Mouse (Mus musculus): Measurements from ENCODE around the gene Znhit3.

The Znhit3 gene

DNA sequence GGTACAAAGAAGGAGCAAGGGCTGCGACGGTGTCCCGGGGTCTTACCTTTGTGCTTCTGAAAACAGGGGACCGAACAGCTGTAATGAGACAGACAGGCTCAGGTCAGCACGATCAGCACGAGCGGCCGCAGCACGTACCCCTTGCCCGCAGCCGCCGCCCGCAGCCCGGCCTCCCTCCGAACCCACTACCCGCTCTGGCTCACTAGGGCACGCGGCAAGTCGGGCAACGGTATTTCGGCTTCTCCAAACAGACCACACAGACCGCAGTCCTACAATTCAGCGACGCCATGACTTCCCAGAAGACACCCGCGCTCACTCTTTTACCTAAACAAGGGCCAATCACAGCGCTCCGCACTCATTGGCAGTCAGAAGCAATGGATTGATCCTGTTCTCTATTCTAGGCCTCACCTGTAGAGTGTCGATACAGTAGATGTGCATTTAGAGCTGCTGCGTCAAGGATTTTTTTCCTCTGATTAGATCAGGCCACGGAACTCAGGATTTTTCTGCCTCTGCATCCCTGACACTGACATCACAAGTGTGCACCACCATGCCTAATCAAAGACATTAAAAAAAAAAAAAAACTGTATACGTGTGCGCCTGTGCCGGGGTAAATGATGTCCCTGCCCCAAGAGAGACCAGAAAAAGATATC lies at the start of gene Znhit3:
Gene Znhit3 (minus strand): TSS at position 314 of the 650 bp plus-strand sequence.
- DNase-seq (ENCODE audit: low spot score in 2 of 2) = peak; percentile 39 to 72

DNA sequence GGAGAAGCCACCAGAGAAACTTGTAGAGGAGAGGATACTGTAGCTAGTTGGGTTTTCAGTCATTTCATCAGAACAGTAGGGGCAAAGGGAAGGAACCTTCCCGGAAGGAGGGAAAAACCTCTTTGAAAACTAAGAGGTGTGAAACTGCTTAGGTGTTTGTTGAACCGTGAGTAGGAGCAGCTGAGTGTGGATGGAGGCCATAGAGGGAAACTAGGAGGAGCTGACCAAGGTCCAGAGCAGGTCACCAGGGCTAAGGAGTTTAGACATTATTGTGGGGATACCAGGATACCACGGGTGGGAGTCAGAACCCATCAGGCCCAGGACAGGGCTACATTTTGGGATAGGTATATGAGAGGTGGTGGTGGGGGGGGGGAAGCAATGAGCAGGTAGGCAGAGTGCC lies 47.4 kb upstream of the Znhit3 start:
- DNase-seq (ENCODE audit: low spot score in 2 of 2) = no peak

DNA sequence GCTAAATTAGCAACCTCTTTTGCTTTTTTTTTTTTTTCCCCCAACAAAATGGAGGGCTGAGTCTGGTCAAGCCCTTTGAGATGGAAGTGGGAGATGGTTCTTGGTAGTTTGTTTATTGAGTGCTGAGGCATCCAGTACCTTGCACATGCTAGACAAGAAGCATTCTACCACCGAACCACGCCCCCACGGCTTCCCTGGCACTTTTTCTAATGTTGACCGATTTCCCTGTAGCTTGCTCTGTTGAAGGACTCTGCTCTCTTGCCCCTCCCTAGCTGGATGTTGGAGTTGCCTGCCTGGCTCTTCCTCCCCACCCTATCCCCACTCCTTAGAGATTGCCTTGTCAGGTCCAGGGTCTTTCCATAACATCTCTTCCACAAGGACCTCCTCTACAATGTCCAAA lies 46.4 kb upstream of the Znhit3 start:
- no peak for DNase-seq (ENCODE audit: low spot score in 2 of 2)

DNA sequence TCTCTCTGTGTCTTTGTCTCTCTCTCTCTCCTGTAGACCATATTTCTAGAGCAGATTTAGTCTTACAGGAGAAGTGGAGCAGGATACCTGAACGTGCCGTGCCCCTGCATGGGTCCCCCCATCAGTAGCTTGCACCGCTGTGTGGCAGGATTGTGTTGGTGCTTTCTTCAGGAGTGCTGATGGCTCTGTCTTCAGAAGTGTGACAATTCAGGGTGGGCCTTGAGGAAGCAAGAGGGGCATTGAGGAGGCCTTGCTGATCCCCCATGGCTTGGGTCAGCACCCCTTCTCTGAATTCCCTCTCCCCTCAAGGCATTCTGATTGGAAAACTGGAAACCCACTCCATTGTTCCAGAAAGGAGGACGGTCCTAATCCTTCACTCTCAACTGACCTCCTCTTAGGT lies 45.4 kb upstream of the Znhit3 start:
- no peak for DNase-seq (ENCODE audit: low spot score in 2 of 2)

DNA sequence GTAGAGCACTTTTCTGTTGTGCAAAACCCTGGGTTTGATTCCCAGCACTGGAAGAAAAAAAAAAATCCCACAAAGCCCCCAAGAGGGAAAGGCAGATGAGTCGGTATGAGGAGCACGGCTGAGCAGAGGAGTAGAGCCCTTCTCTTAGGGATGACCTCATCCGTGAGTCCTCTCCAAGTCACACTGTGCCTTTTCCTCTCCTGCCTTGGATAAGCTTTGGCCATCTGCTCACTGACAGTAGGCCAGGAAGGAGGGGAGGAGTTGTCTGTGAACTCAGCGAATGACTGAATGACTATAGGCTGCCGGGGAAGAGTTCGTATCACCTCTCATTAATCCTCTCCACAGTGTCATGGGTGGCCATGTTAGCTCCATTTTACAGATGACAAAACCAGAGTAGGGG lies 44.6 kb upstream of the Znhit3 start:
- DNase-seq (ENCODE audit: low spot score in 2 of 2) = no peak

DNA sequence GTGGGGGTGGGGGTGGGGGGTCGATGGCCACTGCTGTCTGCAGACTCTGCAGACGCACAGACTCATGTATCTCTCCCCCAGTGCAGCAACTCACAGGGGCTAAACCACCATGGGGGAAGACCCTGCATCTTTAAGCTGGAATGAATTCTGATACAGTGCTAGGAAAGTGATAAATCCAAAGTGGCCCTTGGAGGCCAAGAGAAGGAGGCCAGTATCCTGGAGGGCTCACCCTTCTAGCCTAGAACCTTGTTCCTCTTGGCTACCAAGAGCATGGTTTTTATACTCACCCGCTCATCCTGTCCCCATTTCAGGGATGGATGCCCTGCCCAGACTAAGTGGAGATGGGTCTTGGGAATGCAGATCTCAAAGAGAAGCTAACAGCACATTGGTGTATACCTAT lies 44.1 kb upstream of the Znhit3 start:
- no peak for DNase-seq (ENCODE audit: low spot score in 2 of 2)

DNA sequence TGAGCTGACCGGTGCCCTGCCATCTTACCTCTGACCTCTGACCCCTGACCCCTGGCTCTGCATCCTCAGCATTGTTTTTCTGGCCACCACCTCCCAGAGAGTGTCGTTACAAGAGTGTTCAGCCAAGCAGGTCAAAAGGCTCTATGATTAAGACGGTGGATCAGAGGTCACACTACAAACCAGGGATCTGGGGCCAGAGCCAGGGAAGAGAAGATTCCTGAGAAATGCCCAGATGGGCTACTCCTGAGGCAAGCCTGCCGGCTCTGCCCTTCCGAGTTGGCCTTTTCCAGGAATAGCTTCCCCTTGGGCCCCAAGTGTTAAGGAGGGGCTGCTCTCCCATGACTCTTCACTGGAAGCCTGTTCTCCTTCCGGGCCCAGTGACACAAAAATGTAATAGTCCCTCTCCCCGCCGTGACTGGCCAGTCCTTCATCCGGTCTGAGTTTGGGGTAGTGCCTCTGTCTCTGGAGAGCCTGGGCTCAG lies 43.6 kb upstream of the Znhit3 start:
- DNase-seq (ENCODE audit: low spot score in 2 of 2) = no peak

DNA sequence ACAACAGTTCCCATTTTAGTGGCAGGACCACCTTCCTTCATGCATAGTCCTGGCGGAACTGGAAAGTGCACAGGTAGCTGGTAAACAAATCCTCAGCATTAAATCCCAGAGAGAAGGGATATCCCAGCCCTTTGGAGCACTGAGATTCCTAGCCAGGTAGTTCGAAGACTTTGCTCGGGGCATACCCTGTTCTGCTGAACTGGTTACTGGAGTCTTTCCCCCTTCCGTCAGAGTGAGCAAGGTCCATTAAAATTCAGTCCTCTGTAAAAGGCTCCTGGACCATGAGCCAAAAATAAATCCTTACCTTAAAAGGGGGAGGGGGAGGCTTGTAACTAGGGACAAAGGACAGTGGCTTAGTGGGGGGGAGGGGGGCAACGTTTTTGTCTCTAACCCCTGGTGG lies 43.0 kb upstream of the Znhit3 start:
- DNase-seq (ENCODE audit: low spot score in 2 of 2) = no peak

DNA sequence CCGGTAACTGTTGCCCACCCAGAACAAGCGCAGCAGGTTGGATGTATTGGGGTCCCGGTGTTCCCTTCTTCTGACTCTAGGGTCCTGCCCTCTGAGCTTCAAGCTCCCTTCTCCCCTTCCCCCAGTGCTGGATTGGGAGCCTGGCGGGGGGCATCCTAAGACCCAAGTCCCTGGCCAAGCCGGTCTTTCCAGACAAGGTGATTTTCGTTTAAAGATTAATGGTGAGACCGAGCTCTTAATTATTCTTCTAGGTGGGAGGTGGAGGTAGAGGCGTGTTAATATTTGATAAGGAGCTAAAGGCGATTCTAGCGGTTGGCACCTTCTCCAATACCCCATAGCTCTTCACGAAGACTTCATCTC lies 42.1 kb upstream of the Znhit3 start:
- DNase-seq (ENCODE audit: low spot score in 2 of 2) = no peak

DNA sequence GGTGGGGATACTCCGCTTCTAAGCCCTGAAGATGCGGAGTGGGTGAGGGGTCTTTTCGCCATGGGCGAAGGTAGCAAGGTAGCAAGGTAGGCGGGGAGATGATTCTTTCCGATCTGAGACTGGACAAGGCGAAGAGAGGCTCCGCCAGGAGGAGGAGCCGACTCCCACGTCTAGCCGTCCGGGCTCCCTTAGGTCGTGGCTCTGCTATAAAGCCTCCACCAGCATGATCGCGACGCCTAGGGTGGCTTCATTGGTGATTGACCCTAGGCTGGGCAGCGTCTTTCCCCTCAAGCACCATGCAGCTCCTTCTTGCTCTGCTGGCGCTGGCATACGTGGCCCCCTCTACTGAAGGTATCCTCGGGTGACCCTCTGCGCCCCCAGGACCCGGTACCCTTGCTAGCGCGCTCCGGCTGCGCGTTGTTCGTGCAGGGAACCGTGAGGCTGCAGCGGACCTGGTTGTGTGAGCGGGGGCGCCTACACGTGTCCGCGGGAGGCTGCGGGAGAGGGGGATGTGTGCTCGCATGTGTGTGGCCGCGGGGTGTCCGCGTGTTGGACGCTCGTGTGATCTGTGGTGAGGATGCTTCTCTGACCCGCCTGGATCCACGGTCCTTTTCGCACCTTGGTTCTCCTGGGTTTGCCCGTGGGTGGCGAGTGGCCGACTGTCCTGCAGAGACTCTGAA lies 41.6 kb upstream of the Znhit3 start, which contains the start of gene Car4:
Gene Car4 (plus strand): TSS at position 196 of the 680 bp plus-strand sequence.
- DNase-seq (ENCODE audit: low spot score in 2 of 2) = no peak

DNA sequence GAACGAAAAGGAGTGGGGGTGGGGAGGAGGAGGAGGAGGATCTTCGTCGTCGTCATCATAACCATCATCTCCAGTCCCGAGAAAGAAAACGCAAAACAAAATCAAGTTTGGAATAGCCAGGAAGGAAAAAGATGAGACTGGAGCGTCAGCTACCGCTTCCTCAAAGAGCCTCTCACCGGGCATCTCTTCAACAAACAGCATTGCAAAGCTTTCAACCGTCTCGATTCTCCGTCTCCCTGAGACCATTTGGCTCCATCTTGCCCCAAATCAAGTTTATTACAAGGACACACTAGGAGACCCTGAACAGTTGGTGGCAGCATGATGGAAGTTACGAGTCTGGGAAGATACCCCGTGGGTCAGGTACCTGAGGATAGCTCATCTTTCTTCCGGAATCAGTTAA lies 41.0 kb upstream of the Znhit3 start:
- no peak for DNase-seq (ENCODE audit: low spot score in 2 of 2)

DNA sequence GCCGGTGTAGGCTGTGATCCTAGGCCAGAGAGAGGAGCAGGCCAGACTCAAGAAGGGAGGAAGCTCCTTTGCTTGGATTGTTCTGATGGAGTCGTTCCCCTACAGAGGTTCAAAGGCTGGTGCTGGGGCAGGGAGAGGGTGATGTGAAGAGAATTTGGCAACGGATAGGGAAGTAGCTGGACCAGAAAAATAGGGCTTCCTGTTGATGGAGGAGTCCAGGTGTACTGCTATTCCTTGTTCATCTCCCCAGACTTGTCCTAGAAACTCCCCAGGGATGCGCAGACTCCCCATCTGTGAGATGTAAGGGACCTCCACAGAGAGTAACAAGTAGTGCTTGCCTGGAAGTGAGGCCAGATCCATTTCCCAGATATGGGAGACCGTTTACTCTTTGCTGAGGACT lies 40.2 kb upstream of the Znhit3 start:
- no peak for DNase-seq (ENCODE audit: low spot score in 2 of 2)

DNA sequence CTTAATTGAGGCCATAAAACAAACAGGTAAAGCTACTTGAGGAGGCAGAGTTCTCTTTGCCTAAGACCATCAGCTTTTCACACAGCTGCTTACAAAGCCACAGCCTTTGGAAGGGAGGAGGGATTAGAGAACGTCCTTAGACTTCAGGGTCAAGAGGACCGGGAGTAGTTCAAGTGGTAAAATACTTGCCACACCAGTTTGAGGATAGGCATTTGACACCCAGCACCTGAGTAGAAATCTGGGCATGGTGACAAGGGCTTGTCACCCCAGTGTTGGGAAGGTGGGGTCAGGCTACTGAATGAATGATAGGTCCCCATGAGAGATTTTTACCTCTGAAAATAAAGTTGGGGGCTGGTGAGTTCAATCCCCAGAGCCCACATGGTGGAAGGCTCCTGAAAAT lies 36.4 kb upstream of the Znhit3 start:
- no peak for DNase-seq (ENCODE audit: low spot score in 2 of 2)

DNA sequence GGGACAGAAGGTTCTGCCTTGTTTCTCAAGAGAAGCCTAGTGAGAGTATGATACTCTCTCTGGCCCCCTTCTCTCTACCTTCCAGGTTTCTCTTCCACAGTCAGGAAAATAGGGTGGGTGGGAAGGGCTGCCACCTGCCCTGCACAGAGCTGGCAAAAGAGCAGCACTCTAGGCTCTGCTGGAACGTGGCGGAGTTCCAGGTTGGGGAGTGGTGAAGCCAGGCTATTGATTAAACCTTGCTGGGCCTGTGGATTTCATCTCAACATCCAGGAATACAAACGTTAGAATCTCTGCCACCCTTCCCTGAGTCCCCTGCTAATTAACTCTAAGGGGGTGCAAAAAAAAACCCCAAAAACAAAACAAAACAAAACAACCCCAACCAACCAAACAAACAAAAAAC lies 32.4 kb upstream of the Znhit3 start:
- DNase-seq (ENCODE audit: low spot score in 2 of 2) = no peak

DNA sequence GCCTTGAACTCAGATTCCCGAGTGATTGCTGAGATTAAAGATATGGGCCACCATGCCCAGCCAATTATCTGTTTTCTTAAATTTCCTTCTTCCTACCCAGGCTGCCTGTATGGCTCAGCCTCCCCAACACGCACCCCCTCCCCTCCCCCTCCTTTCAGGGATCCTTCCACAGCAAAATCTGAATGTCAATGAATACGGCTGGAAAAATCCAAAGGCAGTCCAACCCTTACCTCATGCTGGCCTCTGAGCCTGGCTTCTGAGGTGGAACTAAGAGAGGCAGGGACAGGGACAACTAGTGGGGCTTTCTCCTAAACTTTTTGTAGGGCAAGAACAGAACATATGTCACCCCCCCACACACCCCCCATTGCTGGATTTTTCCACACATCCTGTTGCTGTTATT lies 31.9 kb upstream of the Znhit3 start:
- no peak for DNase-seq (ENCODE audit: low spot score in 2 of 2)

DNA sequence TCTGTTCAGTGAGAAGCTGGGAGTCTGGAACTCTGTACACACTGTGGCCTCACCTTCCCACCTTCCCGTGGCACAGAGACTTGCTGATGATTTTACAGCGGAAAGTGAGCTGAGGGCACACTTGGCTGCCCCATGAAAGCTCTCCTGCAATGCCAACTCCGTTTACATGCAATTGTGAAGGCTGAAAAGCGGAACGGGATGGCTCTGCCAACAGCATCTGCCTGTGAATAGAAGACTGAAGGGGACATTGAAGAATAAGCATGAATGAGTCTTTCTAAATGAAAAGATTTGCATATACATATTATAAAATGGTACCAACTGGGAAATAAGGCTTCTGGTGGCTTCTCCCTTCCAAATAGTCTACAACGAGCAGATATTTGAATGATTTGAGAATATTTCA lies 31.0 kb upstream of the Znhit3 start:
- no peak for DNase-seq (ENCODE audit: low spot score in 2 of 2)

DNA sequence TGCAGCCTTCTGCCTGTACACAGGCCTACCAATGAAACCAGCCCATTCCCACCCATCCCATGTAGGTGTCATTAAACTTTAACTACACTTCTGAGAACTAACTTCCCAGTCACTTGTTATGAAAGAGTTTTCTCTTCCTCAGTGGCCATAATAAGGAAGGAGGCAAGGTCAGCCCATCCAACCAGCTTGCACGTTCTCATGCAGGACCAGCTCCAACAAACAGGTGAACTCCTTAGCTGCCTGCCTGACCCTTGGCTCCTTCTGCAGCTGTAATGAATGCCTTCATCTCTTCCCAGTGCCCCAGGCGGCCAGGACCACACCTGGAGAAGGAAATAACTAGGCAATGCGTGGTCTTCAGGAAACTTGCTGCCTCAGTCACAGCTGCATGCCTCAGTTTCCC lies 29.7 kb upstream of the Znhit3 start:
- no peak for DNase-seq (ENCODE audit: low spot score in 2 of 2)

DNA sequence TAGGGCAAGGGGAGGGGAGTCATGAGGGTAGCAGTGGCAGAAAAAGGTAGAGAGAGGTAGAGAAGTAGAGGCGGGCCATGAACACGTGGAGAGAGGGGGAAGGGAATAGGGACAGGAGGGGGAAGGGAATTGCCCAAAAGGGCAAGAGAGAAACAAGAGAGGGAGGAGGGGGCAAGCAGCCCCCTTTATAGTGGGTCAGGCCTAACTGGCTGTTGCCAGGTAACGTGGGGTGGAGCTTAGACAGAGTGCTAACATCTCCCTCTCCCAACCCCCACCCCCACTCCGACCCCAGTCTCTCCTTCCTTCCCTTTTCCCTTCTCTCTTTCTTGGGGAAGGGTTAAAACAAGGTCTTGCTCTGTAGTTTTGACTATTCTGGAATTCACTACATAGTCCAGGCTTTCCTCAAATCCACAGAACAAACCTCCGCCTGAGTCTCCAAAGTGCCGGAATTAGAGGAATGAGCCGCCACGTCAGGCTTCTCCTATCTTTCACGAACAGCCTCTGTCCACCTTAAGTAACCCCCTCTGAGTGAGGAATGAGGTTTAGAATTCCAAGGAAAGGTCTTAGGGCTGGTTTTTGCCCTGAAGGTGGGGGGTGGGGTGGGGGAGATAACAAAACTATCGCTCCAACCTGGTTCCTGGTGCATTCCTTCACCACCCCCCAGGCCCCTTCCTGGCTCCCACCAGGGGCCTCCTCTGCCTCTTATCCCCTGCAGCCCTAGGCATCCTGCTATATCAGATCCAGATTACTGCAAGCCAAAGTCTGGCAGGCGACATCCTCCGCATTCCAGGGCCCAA lies 28.7 kb upstream of the Znhit3 start:
- no peak for DNase-seq (ENCODE audit: low spot score in 2 of 2)

DNA sequence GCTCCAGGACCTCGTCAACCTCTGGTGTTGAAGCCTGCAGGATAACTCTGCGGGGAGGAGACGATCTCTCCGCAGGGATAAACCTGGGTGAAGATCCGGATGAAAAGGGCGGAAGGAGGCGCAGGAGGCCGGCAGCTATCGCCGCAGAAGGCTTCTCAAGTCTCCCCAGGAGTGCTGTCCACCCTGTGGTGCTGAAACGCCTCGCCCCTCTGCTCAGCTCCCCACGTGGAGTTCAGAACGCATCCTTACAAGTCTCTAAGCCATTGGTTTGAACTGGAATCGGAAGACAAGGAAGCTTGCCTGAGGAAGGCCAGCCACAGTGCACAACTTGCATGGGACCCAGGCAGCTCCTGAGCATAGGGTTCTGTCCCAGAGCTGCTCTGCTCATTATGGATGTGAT lies 27.8 kb upstream of the Znhit3 start:
- DNase-seq (ENCODE audit: low spot score in 2 of 2) = peak in 1 of 2 experiments; percentile 26

DNA sequence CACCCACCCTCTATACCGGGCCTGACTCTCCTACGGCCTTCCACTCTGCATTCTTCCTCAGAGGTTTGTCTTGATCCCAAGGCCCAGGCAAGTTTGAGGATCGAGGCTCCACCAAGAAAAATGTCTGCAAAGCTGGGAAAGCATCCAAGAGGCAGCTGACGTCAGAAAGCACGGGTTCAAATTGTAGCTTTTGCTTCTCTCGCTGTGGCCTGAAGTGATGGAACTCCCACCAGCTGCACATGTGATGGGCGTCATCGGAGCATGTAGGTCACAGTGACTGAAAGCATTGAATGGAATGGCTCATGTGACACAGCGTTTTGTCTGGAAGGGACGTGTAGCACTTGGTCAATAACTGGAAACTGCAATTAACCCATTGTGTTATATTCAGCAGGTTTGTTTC lies 24.0 kb upstream of the Znhit3 start:
- no peak for DNase-seq (ENCODE audit: low spot score in 2 of 2)

DNA sequence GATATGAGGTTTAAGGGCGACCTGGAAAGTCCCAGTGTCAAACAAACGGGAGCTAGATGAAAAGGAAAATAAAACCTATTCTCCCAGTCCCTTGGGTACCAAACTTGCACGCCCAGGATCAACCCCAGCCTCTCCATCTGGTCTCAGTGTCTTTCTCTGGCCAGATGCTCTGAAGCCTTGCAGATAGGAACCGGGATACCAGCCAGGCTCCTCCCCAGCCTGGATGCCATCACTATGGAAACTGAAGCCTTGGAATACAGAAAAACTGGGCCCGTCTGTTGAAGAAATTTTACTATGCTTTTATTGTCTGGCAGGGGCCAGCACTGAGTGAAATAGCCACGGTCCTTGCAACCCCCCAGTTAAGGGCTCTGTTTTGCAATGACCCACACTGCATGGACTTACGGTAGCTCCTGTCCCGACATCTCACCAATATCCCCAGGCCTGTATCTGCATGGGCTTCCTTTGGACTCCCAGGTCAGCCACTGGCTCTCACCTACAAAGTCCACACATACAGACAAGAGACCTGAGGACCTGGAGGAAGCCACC lies 23.4 kb upstream of the Znhit3 start:
- DNase-seq (ENCODE audit: low spot score in 2 of 2) = no peak

DNA sequence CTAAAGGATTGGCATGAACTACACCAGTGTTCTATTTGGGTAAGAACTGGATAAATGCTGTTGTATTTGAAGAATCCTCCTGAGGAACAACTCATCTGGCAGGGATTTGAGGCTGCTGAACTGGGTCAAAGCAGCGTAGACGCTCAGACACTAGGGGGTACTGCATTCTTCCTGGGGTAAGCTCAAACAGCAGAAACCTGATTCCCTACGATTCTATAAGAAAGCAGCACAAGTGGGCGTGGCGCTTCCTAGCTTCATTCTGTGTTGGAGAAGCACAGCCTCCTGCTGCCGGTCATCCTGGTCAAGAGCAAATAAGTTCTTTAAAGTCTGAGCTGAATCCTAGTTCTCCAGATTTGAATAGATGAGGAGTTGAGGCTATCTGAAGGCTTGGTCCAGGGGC lies 16.1 kb upstream of the Znhit3 start:
- DNase-seq (ENCODE audit: low spot score in 2 of 2) = no peak

DNA sequence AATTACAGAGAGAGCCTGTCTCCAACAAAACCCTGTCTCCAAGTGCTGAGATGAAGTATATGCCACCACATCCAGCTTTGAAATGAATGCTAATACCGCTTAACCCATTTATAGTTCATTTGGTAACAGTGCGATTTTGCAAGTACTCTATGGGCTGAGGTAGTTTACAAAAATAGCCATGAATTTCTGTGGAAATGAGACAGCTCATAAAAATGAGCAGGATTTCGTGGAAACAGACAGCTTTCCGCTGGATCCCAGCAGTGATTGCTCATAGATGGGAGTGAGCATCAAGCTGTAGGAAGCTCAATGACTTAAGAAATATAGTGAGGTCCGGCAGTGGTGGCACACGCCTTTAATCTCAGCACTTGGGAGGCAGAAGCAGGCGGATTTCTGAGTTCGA lies 4.8 kb upstream of the Znhit3 start:
- no peak for DNase-seq (ENCODE audit: low spot score in 2 of 2)

Data from spleen, postnatal 14 days (tissue).